In genomic region chr2:168268033-168268432, GRCm38 (mm10) we compare ENCODE assay signal across 9 mouse cellular contexts. TPM values are rescaled to one million over a fixed set of nuclear protein-coding genes. Genes with fewer than 3 reads are reported as not detected.
DNase-seq lines count a peak whose midpoint lies in the region; ATAC-seq lines count a peak whose summit lies in the region.
"Had no signal": no experiment of that assay in that cellular context is flagged by ENCODE, and none has a peak within 500 bp of the region (broad histone marks: within the 10 kb centered on the region; RNA-seq: fewer than 3 reads in every experiment).

No protein-coding gene starts in this region.

- DNase-seq in cerebellum, postnatal 14 days: peak; percentile 32 to 55
- peak; percentile 49 for DNase-seq in urinary bladder, postnatal 25 days (ENCODE audit: low spot score)
- no peak for DNase-seq in urinary bladder, postnatal 10 days (ENCODE audit: low spot score)
- no peak for DNase-seq in left cerebral cortex, adult 9 months (ENCODE audit: low spot score in 2 of 2)
- no peak for DNase-seq in left cerebral cortex, postnatal 14 days (ENCODE audit: low spot score in 2 of 2)

- H3K36me3 ChIP-seq in limb, embryonic 13.5 days: no peaks in the 10 kb centered on the region
- no peaks in the 10 kb centered on the region for H3K36me3 ChIP-seq in stomach, embryonic 14.5 days (ENCODE audit: control insufficient read depth, insufficient read depth, low read length)
- H3K36me3 ChIP-seq: neural tube, embryonic 13.5 days had no signal

- no peak for ATAC-seq in cerebellum, adult (ENCODE audit: insufficient number of reproducible peaks, low FRiP score, low TSS enrichment)
- no peak for ATAC-seq in limb, embryonic 13.5 days (ENCODE audit: low FRiP score, low read depth)
- no peak for ATAC-seq in stomach, embryonic 14.5 days (ENCODE audit: insufficient number of reproducible peaks, insufficient read depth, low FRiP score, low read depth)

- no peaks in the 10 kb centered on the region for H3K9me3 ChIP-seq in limb, embryonic 13.5 days
- H3K9me3 ChIP-seq in stomach, embryonic 14.5 days (ENCODE audit: control insufficient read depth, low read depth, low read length): no peaks in the 10 kb centered on the region
- H3K9me3 ChIP-seq: neural tube, embryonic 13.5 days had no signal

- peak overlapping the region; percentile 22 for H3K4me3 ChIP-seq in limb, embryonic 13.5 days
- H3K4me3 ChIP-seq in stomach, embryonic 14.5 days (ENCODE audit: low read depth, low read length): no peak overlapping the region
- H3K4me3 ChIP-seq: neural tube, embryonic 13.5 days had no signal

- H3K27ac ChIP-seq in limb, embryonic 13.5 days: no peak overlapping the region
- H3K27ac ChIP-seq in stomach, embryonic 14.5 days (ENCODE audit: low read length): no peak overlapping the region
- H3K27ac ChIP-seq: neural tube, embryonic 13.5 days had no signal

- H3K9ac ChIP-seq in limb, embryonic 13.5 days: no peak overlapping the region
- H3K9ac ChIP-seq in stomach, embryonic 14.5 days (replicated peaks; ENCODE audit: low read depth, low read length): no peak overlapping the region
- H3K9ac ChIP-seq: neural tube, embryonic 13.5 days had no signal

- 32% methylated on average over 7 of the region's 7 CpGs for WGBS in limb, embryonic 13.5 days
- WGBS in stomach, embryonic 14.5 days: 24% methylated on average over 7 of the region's 7 CpGs

- peaks cover 21% of the 10 kb centered on the region for H3K27me3 ChIP-seq in limb, embryonic 13.5 days
- no peaks in the 10 kb centered on the region for H3K27me3 ChIP-seq in stomach, embryonic 14.5 days (ENCODE audit: control insufficient read depth, insufficient read depth, low read length)

- intact Hi-C loops in left cerebral cortex, postnatal 14 days (cut with DNase I): no loop called here

- H3K4me2 ChIP-seq in limb, embryonic 13.5 days (replicated peaks): peak overlapping the region; percentile 49
- peak overlapping the region; percentile 20; the same call in 1 of the 2 replicates for H3K4me2 ChIP-seq in stomach, embryonic 14.5 days (replicated peaks; ENCODE audit: low read depth, low read length)
- H3K4me2 ChIP-seq: neural tube, embryonic 13.5 days had no signal

- 0 out of 2 replicates have a peak, but pooled peaks cover under 1% of the 10 kb centered on the region for H3K4me1 ChIP-seq in limb, embryonic 13.5 days
- no peaks in the 10 kb centered on the region for H3K4me1 ChIP-seq in stomach, embryonic 14.5 days (ENCODE audit: control insufficient read depth, insufficient read depth, low read length)
- H3K4me1 ChIP-seq: neural tube, embryonic 13.5 days had no signal

RNA-seq across cellular contexts. Expression of gene Kcng1, which starts 13.5 kb away (rescaled TPM):
- polyA plus RNA-seq in limb, embryonic 13.5 days (2015; fragmentation: Nextera tagmentation; extraction: Ambion mirVana): 1.3 and 1.8 TPM in 2 replicates
- 7.1 and 7.4 TPM in 2 replicates for polyA plus RNA-seq in stomach, embryonic 14.5 days (2014; fragmentation: Nextera tagmentation; extraction: Ambion mirVana)
- 10 to 100 TPM; 52.5 to 54.4 TPM for total RNA-seq in left cerebral cortex, postnatal 14 days (2021)

RNA-seq across cellular contexts. Expression of gene Mocs3, which starts 37.6 kb away (rescaled TPM):
- 6.7 and 7.0 TPM in 2 replicates for polyA plus RNA-seq in limb, embryonic 13.5 days (2015; fragmentation: Nextera tagmentation; extraction: Ambion mirVana)
- polyA plus RNA-seq in stomach, embryonic 14.5 days (2014; fragmentation: Nextera tagmentation; extraction: Ambion mirVana): 6.9 and 7.1 TPM in 2 replicates
- 10 to 100 TPM; 17.5 to 18.0 TPM for total RNA-seq in left cerebral cortex, postnatal 14 days (2021)

RNA-seq across cellular contexts. Expression of gene Dpm1, which starts 37.6 kb away (rescaled TPM):
- polyA plus RNA-seq in limb, embryonic 13.5 days (2015; fragmentation: Nextera tagmentation; extraction: Ambion mirVana): 85.3 and 91.5 TPM in 2 replicates
- 82.3 and 102 TPM in 2 replicates for polyA plus RNA-seq in stomach, embryonic 14.5 days (2014; fragmentation: Nextera tagmentation; extraction: Ambion mirVana)
- 10 to 100 TPM; 53.0 to 66.3 TPM for total RNA-seq in left cerebral cortex, postnatal 14 days (2021)

RNA-seq across cellular contexts. Expression of gene Gm20716, which starts 37.9 kb away (rescaled TPM):
- polyA plus RNA-seq in limb, embryonic 13.5 days (2015; fragmentation: Nextera tagmentation; extraction: Ambion mirVana): 24.5 and 27.1 TPM in 2 replicates
- polyA plus RNA-seq in stomach, embryonic 14.5 days (2014; fragmentation: Nextera tagmentation; extraction: Ambion mirVana): 29.9 and 31.9 TPM in 2 replicates
- total RNA-seq in left cerebral cortex, postnatal 14 days (2021): 10 to 100 TPM; 25.5 to 31.8 TPM

Comparison
In these comparisons a context has a peak if more than half of its experiments do, and no peak if none do; other contexts are left out.
1. DNase-seq: peak in cerebellum, postnatal 14 days (2 of 2) and urinary bladder, postnatal 25 days (single experiment); none in urinary bladder, postnatal 10 days (single experiment), left cerebral cortex, adult 9 months (0 of 2) and left cerebral cortex, postnatal 14 days (0 of 2).